Mouse (Mus musculus) Muller cell, postnatal 12 days (primary cell): ENCODE results near the gene Akr1d1.

Experiments
- DNase-seq: peaks from one replicate; pipeline ENCODE4 v3.0.0-alpha.2; 2015; ENCODE audit errors: inconsistent ontology term

Gene Akr1d1

DNA sequence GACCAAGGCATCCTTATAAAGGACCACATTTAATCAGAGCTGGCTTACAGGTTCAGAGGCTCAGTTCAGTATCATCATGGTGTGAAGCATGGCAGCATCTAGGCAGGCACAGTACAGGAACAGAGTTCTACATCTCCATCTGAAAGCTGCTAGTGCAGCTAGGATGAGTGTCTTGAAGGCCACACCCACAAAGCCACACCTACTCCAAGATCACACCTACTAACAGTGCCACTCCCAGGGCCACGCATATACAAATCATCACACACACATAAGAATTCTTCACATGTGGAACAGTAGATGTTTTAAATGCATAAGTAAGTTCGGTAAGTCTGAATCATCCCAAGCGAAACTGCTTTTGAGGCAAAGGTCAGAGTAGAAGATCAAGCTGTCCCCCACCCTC lies 33.9 kb downstream of the Akr1d1 start:
- no peak for DNase-seq

- DNase-seq: no peak
Observed at GRCm38 (mm10) chr6:37567363-37567762, 37.4 kb downstream of the Akr1d1 start.

- DNase-seq: no peak
Observed at GRCm38 (mm10) chr6:37571939-37572338, 42.0 kb downstream of the Akr1d1 start.

- no peak for DNase-seq
Observed at GRCm38 (mm10) chr6:37572935-37573334, 43.0 kb downstream of the Akr1d1 start.

DNA sequence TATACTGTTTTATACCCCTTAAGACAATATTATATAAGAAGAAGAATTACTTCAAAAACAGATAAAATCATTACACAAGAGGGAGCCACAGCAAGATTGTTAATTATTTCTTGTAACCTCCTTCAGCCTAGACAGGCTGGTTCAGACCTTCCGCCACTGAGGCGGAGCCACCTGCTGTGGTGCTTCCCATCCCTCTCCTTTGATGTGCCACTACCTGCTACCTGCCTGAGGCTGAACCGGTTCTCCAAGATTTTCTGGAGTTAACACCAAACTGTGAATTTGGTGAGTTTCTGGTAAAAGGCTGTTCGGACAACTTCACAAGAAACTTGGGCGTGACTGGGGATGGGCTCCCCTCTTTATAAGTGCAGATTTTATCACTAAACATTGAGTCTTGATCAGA lies 50.5 kb downstream of the Akr1d1 start:
- no peak for DNase-seq

GRCm38 (mm10) chr6:37589340-37589962 lies 59.5 kb downstream of the Akr1d1 start:
- DNase-seq: peak; percentile 61

DNA sequence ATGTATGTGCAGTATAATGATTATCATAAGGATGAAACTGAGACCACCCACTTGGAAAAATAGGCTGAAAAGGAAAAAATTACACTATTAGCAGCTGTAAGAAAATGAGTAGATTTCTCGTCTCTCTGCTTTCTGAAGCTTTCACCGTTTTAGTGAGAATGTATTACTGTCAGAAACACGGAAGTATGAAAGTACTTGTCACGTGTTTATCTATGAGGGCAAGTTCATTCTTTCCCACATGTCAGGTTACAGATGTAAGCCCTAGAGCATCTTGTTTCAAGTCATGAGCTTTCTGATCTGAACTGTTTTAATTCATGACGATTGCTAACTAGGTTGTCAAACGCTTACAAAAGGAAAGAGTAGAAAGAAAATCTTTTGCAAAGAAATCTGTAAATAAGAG lies 60.8 kb downstream of the Akr1d1 start:
- DNase-seq: no peak

GRCm38 (mm10) chr6:37592101-37593032 lies 62.4 kb downstream of the Akr1d1 start:
- DNase-seq: peak; percentile 48

GRCm38 (mm10) chr6:37593033-37593374 lies 63.0 kb downstream of the Akr1d1 start:
- DNase-seq: peak; percentile 38

- DNase-seq: peak; percentile 33
Observed at GRCm38 (mm10) chr6:37593551-37594089, 63.6 kb downstream of the Akr1d1 start.

GRCm38 (mm10) chr6:37597088-37597487 lies 67.1 kb downstream of the Akr1d1 start:
- DNase-seq: no peak

DNA sequence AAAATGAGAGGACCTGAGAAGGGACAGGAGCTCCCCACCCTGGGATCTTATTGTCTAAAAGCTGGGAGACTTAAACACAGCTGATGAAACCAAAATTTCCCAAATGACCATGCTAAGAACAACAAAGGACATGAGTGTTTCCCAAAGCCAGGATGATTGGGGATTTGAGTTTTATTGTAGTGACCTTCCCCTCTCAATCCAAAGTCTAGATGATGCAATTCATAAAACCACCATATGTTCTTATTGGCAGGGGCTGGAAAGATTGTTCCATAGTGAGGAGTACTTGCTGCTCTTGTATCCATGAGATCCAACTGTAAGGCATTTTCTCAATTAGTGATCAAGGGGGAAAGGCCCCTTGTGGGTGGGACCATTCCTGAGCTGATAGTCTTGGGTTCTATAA lies 68.1 kb downstream of the Akr1d1 start:
- no peak for DNase-seq

GRCm38 (mm10) chr6:37600976-37601498 lies 71.1 kb downstream of the Akr1d1 start:
- DNase-seq: no peak

DNA sequence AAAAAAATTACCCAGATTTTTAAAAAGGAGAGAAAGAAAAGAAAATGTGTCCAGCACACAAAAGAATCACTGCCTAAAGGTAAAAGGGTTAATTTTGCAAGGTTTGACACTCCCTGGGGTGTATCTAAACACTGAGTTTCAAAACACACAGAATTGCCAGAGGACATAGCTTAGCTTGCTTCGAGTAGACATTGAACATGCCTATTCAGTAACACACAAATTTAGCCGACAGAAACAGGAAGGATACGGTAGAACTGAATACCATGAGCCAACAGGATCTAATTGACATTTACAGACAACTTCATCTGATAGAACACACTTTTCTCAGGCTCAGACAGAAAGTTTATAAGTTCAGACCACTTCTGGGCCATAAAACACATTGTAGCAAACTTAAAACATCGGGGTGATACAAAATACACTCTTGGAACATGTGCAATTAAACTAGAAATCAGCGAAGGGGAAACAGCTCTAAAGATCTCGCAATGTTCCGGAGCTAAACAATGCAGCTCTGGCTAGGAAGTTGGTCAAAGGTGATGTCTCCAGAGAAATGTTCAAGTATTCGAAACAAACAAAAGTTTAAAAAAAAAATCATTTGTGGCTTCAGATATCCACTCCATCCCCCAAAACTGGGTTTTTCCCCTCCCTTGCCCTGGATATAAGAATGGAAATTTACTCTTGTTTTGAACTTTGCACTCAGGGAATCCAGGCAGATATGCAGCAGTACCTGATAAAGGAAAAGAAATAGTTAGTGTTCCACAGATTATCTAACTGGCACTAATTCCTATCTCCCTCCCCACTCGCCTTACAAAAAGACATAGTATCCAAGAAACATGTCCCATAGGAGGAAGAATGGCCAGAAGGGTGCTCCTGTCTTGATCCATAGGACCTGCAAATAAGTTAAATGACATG lies 73.1 kb downstream of the Akr1d1 start:
- DNase-seq: no peak

DNA sequence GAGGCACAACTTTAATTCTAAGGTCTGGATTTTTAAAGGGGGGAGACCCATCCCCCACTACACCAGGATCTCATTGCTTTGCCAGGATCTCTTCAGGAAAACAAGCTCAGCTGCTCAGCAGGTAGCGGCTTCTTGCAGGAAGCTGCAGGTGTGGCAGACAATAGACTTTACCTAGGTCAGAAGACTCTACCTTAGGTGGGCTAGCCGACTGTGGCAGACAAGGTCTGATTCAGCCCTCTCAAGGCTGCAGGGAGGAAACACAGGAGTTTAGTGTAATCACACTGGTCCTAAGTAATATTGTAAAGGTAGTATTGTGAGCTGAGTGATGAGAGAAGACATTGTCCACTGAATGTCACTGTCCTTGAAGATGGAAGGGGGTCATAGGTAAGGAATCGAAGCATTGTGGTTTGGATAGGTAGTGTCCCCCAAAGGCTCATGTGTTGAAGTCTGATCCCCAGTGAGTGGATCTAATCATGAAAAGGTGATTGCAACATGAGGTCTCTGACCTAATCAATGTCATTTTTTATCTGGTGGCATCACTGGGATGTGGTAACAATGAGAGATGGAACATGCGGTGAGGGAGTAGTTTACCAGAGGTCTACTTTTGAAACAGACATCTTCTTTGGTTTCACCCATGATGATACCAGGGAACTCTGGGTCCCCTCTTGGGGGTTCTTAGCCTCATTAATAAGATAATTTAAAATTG lies 74.4 kb downstream of the Akr1d1 start:
- no peak for DNase-seq

DNA sequence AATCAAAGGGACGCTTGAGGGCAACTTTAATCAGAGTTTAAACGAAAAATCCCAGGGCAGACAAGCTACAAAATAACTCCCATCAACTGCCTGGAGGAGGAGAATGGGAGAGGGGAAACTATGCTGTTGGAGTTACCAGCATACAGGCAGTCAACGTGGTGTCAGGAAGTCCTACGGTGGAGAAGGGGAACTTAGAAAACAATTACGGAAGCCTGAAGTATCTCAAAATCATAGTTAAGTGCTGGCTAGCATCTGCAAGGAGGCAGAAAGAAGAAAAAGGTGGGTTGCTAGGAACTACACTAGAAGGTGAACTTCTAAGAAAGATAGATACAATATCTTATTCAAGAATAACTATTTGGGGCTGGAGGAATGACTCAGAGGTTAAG lies 74.9 kb downstream of the Akr1d1 start:
- DNase-seq: no peak

DNA sequence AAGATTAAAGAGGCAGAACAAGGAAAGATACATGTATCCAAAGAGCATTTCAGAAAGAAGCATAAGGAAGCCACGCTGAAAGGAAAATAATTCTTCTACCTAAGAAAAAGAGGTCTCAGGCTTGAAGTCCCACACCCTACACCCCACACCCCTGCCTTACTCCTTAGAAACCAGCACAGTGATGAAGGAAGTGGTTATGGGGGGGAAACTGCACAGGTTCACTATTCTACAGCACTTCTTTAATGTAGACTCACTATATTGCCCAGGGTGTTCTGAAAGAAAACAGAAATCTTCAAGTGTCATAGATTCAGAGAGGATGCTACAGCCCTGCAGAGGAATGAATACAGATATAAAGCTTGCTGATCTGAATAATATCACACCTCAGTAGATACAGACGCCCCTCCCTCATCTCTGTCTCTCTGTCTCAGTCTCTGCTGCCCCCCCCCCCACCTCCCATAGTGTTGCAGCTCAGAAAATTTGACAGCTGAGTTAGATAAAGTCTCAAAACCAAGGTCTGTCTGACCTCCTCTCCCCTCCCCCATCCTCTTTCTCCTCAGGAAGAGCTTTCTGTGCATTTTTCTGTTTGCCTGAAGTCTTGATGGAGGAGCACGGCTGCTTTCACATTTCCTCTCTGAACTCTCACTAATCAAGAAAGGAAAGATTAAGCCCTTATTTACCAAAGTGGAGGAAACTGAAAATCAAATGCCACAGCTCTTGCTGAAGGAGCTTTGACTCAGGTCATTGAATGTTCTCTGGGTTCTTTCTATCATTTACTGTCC lies 77.7 kb downstream of the Akr1d1 start:
- no peak for DNase-seq

DNA sequence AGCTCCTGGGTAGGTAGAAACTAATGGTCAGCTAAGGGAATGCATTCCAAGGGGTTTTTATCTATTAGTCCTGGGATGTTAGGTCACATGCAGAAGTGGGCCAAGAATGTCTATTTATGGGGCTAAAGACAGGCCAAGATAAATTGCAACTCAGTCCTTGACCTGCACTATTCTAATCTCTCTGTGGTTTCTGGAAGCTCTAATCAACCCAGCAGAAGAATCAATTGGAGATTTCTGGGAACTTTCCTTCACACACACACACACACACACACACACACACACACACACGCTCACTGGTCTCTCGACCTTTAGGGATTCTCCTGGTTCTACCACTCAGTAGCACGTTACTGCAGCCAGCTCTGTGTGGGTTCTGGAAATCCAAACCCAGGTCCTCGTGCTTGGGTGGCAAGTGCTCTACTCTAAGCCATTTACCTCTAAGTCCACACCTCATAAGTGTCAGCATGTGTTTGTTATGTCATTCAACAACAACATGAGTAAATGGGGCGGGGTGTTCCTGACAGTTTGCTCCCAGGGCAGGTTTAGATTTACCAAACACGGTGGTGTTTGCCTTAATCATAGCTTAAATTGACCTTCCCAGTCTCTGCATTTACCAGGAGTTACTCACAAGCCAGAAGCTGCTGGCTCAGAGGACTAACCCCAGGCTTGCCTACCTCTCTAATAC lies 82.8 kb downstream of the Akr1d1 start:
- no peak for DNase-seq

- no peak for DNase-seq
Observed at GRCm38 (mm10) chr6:37615490-37615889, 85.5 kb downstream of the Akr1d1 start.

GRCm38 (mm10) chr6:37616136-37616535 lies 86.2 kb downstream of the Akr1d1 start:
- DNase-seq: no peak
